Mouse (Mus musculus) heart, adult 2 months (tissue): Measurements from ENCODE around the gene Ifi27l2a. TPM values are rescaled to one million over a fixed set of nuclear protein-coding genes. Genes with fewer than 3 reads are reported as not detected.
A peak's percentile ranks its signal among the peaks of the same experiment; 100 is the strongest.

Experiments
- DNase-seq, 2 experiments: peaks; one replicate each; pipeline ENCODE4 v3.0.0; 2021
- H3K27ac ChIP-seq: fragments of 200-600 bp; 2 replicates; pipeline ENCODE4 v1.8.1; 2022
- H3K27me3 ChIP-seq: fragments of 200-500 bp; 2 replicates; pipeline ENCODE4 v1.6.1; 2012; ENCODE audit warnings: mild to moderate bottlenecking, low read length, inconsistent platforms, mixed read lengths; ENCODE audit not compliant: control insufficient read depth, insufficient read depth
- H3K36me3 ChIP-seq: fragments of 200-500 bp; 2 replicates; pipeline ENCODE4 v1.6.1; 2012; ENCODE audit warnings: low read length, inconsistent platforms; ENCODE audit not compliant: control insufficient read depth, insufficient read depth
- H3K4me1 ChIP-seq: fragments of 200-500 bp; 2 replicates; pipeline ENCODE4 v1.6.1; 2011; ENCODE audit warnings: low read length; ENCODE audit not compliant: control insufficient read depth, insufficient read depth
- H3K4me3 ChIP-seq: fragments of 200-600 bp; 2 replicates; pipeline ENCODE4 v1.8.1; 2022
- H3K79me2 ChIP-seq: fragments of 200-500 bp; replicated peaks from 2 replicates; pipeline ENCODE4 v1.6.1; 2012; ENCODE audit warnings: mild to moderate bottlenecking, inconsistent platforms, low read length, moderate library complexity, mixed read lengths; ENCODE audit not compliant: control insufficient read depth, insufficient read depth
- H3K9ac ChIP-seq: fragments of 200-500 bp; 2 replicates; pipeline ENCODE4 v1.6.1; 2012; ENCODE audit warnings: low read depth, mild to moderate bottlenecking, control low read depth, inconsistent platforms, low read length, mixed read lengths
- CTCF ChIP-seq: fragments of 200-600 bp; IDR thresholded peaks from 2 replicates; pipeline ENCODE4 v1.8.1; 2022; ENCODE audit warnings: antibody characterized with exemption, mild to moderate bottlenecking, moderate library complexity
- EP300 ChIP-seq: fragments of 200-500 bp; IDR thresholded peaks from 2 replicates; pipeline ENCODE4 v1.6.1; 2011; ENCODE audit warnings: low read depth, low read length, control low read depth; ENCODE audit not compliant: insufficient read depth
- POLR2A ChIP-seq: fragments of 200-500 bp; IDR thresholded peaks from 2 replicates; pipeline ENCODE4 v1.6.1; 2011; ENCODE audit warnings: mild to moderate bottlenecking, low read depth, low read length, control low read depth; ENCODE audit not compliant: insufficient read depth
- WGBS: fragments of 180-500 bp; shearing (Covaris S2); methylation state at CpG from one replicate; pipeline ENCODE4 v1.1.7; 2018; 5-methylcytosine and 5-hydroxymethylcytosine counted together
- intact Hi-C: fragments of 180-260 bp; cut with DNase I; formaldehyde crosslinking; loops from one replicate; pipeline ENCODE4 v1.15.1; 2025
- long read RNA-seq: library from polyadenylated mRNA; stranded (forward); transcript quantifications from one replicate; pipeline ENCODE4 v2.0.0, GENCODE M21; 2021
- polyA plus RNA-seq: library from polyadenylated mRNA; depleted of rRNA; stranded (reverse); fragments of >200 nt; gene quantifications from 2 replicates; pipeline ENCODE4 v1.2.3, GENCODE M21; 2012; rRNA removed
- total RNA-seq, 2 experiments: library from RNA; stranded (reverse); gene quantifications; 2 replicates each; pipeline ENCODE4 v1.2.3; 2021

Gene Ifi27l2a
- 10 to 100 TPM; 31.8 to 43.8 TPM for total RNA-seq
- polyA plus RNA-seq = 265 and 388 TPM in 2 replicates
- long read RNA-seq, transcript Ifi27l2a-201 (4 exons, 463 nt) = major isoform, 31 of 32 reads
- long read RNA-seq, partial matches to known transcripts = 0 of 32 reads
- long read RNA-seq, other reads (novel, unspliced or antisense) = 1 of 32 reads

- peak; percentile 46 to 61 for DNase-seq
- TF ChIP-seq POLR2A = peak; percentile 79
- TF ChIP-seq EP300 = no peak
- Histone ChIP-seq H3K27ac (peak within 1 kb of the TSS; percentile 43), H3K9ac (peak within 1 kb of the TSS; percentile 75), H3K4me1 (no peaks in the 10 kb centered on the region; the same call in 1 of the 2 replicates), H3K79me2 (no peaks in the 10 kb centered on the region), H3K27me3 (no peaks in the 10 kb centered on the region), H3K36me3 (no peaks in the 10 kb centered on the region; the same call in 1 of the 2 replicates), H3K4me3 (peak within 1 kb of the TSS; percentile 24)
- 49% methylated on average over 3 of the region's 3 CpGs for whole genome bisulfite sequencing
- intact Hi-C loops = no loop called here
Measured at GRCm38 (mm10) chr12:103443524-103443923, at the start of gene Ifi27l2a. TSS of gene Ifi27l2a (minus strand) at chr12:103443680.

- TF ChIP-seq EP300 (peak; percentile 68; the same call in 1 of the 2 replicates), POLR2A (no peak), CTCF (peak; percentile 100)
- DNase-seq = peak; percentile 63 to 69
- 24% methylated on average over 5 of the region's 5 CpGs for WGBS
- Histone ChIP-seq H3K36me3 (peaks cover under 1% of the 10 kb centered on the region; the same call in 1 of the 2 replicates), H3K79me2 (no peaks in the 10 kb centered on the region), H3K27ac (no peak overlapping the region), H3K4me1 (peaks cover 4% of the 10 kb centered on the region), H3K9ac (no peak overlapping the region), H3K27me3 (no peaks in the 10 kb centered on the region), H3K4me3 (no peak overlapping the region)
- intact Hi-C loops = loop anchor here (1.0 to 5.0 kb wide), 3 partner anchors 40 to 350 kb away; partner anchors contain the start of gene Ppp4r4
Measured at GRCm38 (mm10) chr12:103492767-103493166, 49.3 kb upstream of the Ifi27l2a start.

- Histone ChIP-seq H3K4me1 (peaks cover 11% of the 10 kb centered on the region), H3K9ac (no peak overlapping the region), H3K79me2 (no peaks in the 10 kb centered on the region), H3K36me3 (peaks cover 7% of the 10 kb centered on the region; the same call in 1 of the 2 replicates), H3K27ac (peak overlapping the region; percentile 36; the same call in 1 of the 2 replicates), H3K27me3 (no peaks in the 10 kb centered on the region), H3K4me3 (no peak overlapping the region)
- peak in 1 of 2 experiments; percentile 13 for DNase-seq
- intact Hi-C loops = loop anchor here (5.0 kb wide), 2 partner anchors 41 to 349 kb away; partner anchors contain the start of gene Ppp4r4
- 58% methylated on average over 3 of the region's 3 CpGs for WGBS
- TF ChIP-seq EP300 (no peak), POLR2A (no peak), CTCF (no peak)
Measured at GRCm38 (mm10) chr12:103491091-103491730, 47.7 kb upstream of the Ifi27l2a start.

- 42% methylated on average over 2 of the region's 2 CpGs for WGBS
- TF ChIP-seq POLR2A (no peak), CTCF (no peak), EP300 (no peak)
Measured at GRCm38 (mm10) chr12:103487750-103488149, 44.3 kb upstream of the Ifi27l2a start.

GRCm38 (mm10) chr12:103487276-103487675 is 43.8 kb upstream of the Ifi27l2a start:
- H3K27ac ChIP-seq = peak overlapping the region; percentile 79
- 6% methylated on average over 4 of the region's 4 CpGs for WGBS

More at GRCm38 (mm10) chr12:103487750-103488149, 44.3 kb upstream of the Ifi27l2a start:
- Histone ChIP-seq H3K36me3 (peaks cover 7% of the 10 kb centered on the region; the same call in 1 of the 2 replicates), H3K79me2 (no peaks in the 10 kb centered on the region), H3K27ac (peak overlapping the region; percentile 79), H3K9ac (no peak overlapping the region), H3K4me1 (peaks cover 13% of the 10 kb centered on the region), H3K27me3 (no peaks in the 10 kb centered on the region), H3K4me3 (no peak overlapping the region)
- intact Hi-C loops = loop anchor here (1.0 kb wide), 1 partner anchor 59 kb away; no protein-coding TSS in a partner anchor
- DNase-seq = no peak

More at GRCm38 (mm10) chr12:103487276-103487675, 43.8 kb upstream of the Ifi27l2a start:
- H3K9ac ChIP-seq = no peak overlapping the region
- DNase-seq = peak; percentile 60 to 76
- TF ChIP-seq CTCF = no peak
- TF ChIP-seq POLR2A = no peak; the same call in 1 of the 2 replicates
- peak; percentile 78; the same call in 1 of the 2 replicates for TF ChIP-seq EP300
- no peaks in the 10 kb centered on the region for H3K27me3 ChIP-seq
- no peaks in the 10 kb centered on the region for H3K79me2 ChIP-seq
- intact Hi-C loops = loop anchor here (1.0 kb wide), 1 partner anchor 59 kb away; no protein-coding TSS in a partner anchor
- H3K4me1 ChIP-seq = peaks cover 12% of the 10 kb centered on the region
- H3K36me3 ChIP-seq = peaks cover 7% of the 10 kb centered on the region; the same call in 1 of the 2 replicates
- no peak overlapping the region for H3K4me3 ChIP-seq
